Mouse (Mus musculus) lung, embryonic 16.5 days (tissue): ENCODE results near the gene Ace3. TPM values are rescaled to one million over a fixed set of nuclear protein-coding genes. Genes with fewer than 3 reads are reported as not detected.

Experiments
- ATAC-seq: fragments of 200-750 bp; cut with Nextera tagmentation; 2 replicates; pipeline ENCODE4 v1.8.0; 2017; ENCODE audit warnings: low read depth, mild to moderate bottlenecking, moderate library complexity
- H3K27ac ChIP-seq: fragments of 300-500 bp; sonication (generic); 2 replicates; pipeline ENCODE4 v1.5.1; 2014; ENCODE audit warnings: mild to moderate bottlenecking, control low read depth, low read length
- H3K27me3 ChIP-seq: fragments of 300-500 bp; sonication (generic); 2 replicates; pipeline ENCODE4 v1.6.1; 2014; ENCODE audit warnings: low read depth, low read length, mixed read lengths; ENCODE audit not compliant: control insufficient read depth, insufficient read depth
- H3K36me3 ChIP-seq: fragments of 300-500 bp; sonication (generic); 2 replicates; pipeline ENCODE4 v1.6.1; 2014; ENCODE audit warnings: low read length; ENCODE audit not compliant: control insufficient read depth, insufficient read depth
- H3K4me1 ChIP-seq: fragments of 300-500 bp; sonication (generic); replicated peaks from 2 replicates; pipeline ENCODE4 v1.6.1; 2014; ENCODE audit warnings: low read length, mixed read lengths; ENCODE audit not compliant: control insufficient read depth, insufficient read depth
- H3K4me2 ChIP-seq: fragments of 300-500 bp; sonication (generic); 2 replicates; pipeline ENCODE4 v1.6.1; 2014; ENCODE audit warnings: low read depth, low read length, control low read depth
- H3K4me3 ChIP-seq: fragments of 300-500 bp; sonication (generic); 2 replicates; pipeline ENCODE4 v1.5.1; 2014; ENCODE audit warnings: mild to moderate bottlenecking, low read length, control low read depth
- H3K9ac ChIP-seq: fragments of 300-500 bp; sonication (generic); 2 replicates; pipeline ENCODE4 v1.6.1; 2014; ENCODE audit warnings: low read length, control low read depth
- H3K9me3 ChIP-seq: fragments of 300-500 bp; sonication (generic); 2 replicates; pipeline ENCODE4 v1.6.1; 2016; ENCODE audit warnings: low read length; ENCODE audit not compliant: control insufficient read depth
- WGBS: fragments of 180-500 bp; shearing (Covaris S2); extraction: QIAGEN DNeasy Blood & Tissue Kit; methylation state at CpG from one replicate; pipeline ENCODE4 v1.1.7; 2014; 5-methylcytosine and 5-hydroxymethylcytosine counted together
- polyA plus RNA-seq: library from polyadenylated mRNA; unstranded; fragments of >200 nt; fragmentation: Nextera tagmentation; extraction: Ambion mirVana; gene quantifications from 2 replicates; pipeline ENCODE4 v1.2.1, GENCODE M21; 2015

The Ace3 gene
- polyA plus RNA-seq, 1 experiment from 2014 or later: 0.45 TPM

DNA sequence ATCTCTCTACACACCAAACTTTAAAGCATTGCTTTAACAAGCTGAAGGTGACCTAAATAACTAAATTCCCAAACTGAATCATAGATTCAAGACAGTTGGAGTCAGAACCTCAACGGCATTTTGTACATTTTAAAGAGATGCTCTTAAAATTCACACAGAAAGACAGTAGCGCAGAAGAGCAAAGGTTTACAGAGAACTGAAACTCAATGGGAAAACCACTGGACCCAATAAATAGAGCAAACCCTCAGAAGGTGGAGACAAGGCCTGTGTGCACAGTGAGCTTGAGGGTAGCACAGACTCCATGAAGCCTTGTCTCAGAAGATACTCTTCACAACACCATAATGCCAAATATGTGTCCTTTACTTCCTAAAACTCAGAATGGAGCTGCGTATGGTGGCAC lies 51.3 kb downstream of the Ace3 start:
- H3K4me2 ChIP-seq: no peak overlapping the region

DNA sequence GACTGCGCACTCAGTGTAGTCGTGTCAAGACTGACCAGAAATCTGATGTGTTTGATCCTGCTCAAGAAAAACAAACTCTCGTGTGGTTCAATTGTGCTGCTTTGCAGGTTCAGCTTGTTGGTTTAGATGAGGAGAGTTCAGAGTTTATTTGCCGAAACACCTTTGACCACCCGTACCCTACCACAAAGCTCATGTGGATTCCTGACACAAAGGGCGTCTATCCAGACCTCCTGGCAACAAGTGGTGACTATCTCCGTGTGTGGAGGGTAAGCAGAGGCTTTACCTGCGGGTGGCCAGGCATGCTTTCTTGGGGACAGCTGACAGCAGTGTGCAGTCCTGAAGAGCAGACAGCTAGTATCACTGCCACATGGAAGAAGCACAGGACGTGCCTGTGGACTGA lies 52.1 kb downstream of the Ace3 start:
- Histone ChIP-seq H3K9me3 (no peaks in the 10 kb centered on the region), H3K27ac (no peak overlapping the region), H3K9ac (no peak overlapping the region), H3K4me2 (no peak overlapping the region), H3K27me3 (no peaks in the 10 kb centered on the region), H3K4me3 (no peak overlapping the region), H3K36me3 (peaks cover 24% of the 10 kb centered on the region), H3K4me1 (no peaks in the 10 kb centered on the region)
- no peak for ATAC-seq
- 71% methylated on average over 9 of the region's 9 CpGs for WGBS

More for the DNA sequence above, 51.3 kb downstream of the Ace3 start:
- peaks cover 19% of the 10 kb centered on the region for H3K36me3 ChIP-seq
- no peak overlapping the region for H3K27ac ChIP-seq
- no peaks in the 10 kb centered on the region for H3K27me3 ChIP-seq
- ATAC-seq: no peak
- no peak overlapping the region for H3K4me3 ChIP-seq
- H3K9ac ChIP-seq: no peak overlapping the region
- H3K9me3 ChIP-seq: no peaks in the 10 kb centered on the region
- WGBS: 89% methylated on average over 3 of the region's 3 CpGs
- no peaks in the 10 kb centered on the region for H3K4me1 ChIP-seq

- Histone ChIP-seq H3K4me1 (no peaks in the 10 kb centered on the region), H3K9me3 (no peaks in the 10 kb centered on the region), H3K27ac (no peak overlapping the region), H3K9ac (no peak overlapping the region), H3K36me3 (peaks cover 53% of the 10 kb centered on the region), H3K4me3 (no peak overlapping the region), H3K27me3 (no peaks in the 10 kb centered on the region), H3K4me2 (no peak overlapping the region)
- WGBS: 80% methylated on average over 2 of the region's 2 CpGs
- no peak for ATAC-seq
These were observed 59.4 kb downstream of the Ace3 start for GRCm38 (mm10) chr11:106053921-106054320.

- H3K27me3 ChIP-seq: no peaks in the 10 kb centered on the region
- no peak overlapping the region for H3K4me3 ChIP-seq
- no peak overlapping the region for H3K4me2 ChIP-seq
- H3K36me3 ChIP-seq: peaks cover 53% of the 10 kb centered on the region
- H3K4me1 ChIP-seq: no peaks in the 10 kb centered on the region
- H3K9ac ChIP-seq: no peak overlapping the region
- H3K27ac ChIP-seq: no peak overlapping the region
- H3K9me3 ChIP-seq: no peaks in the 10 kb centered on the region
- 91% methylated on average over 8 of the region's 8 CpGs for WGBS
- no peak for ATAC-seq
These were observed 60.1 kb downstream of the Ace3 start for GRCm38 (mm10) chr11:106054600-106054999.

Other genes with a start within 250 kb of the Ace3 start
- 41.9 and 44.6 TPM in 2 replicates for gene Cyb561, start 41.3 kb upstream of the Ace3 start, polyA plus RNA-seq
- 16.2 and 17.9 TPM in 2 replicates for gene Ace, start 26.7 kb upstream of the Ace3 start, polyA plus RNA-seq
- gene Kcnh6, start 13.4 kb downstream of the Ace3 start, polyA plus RNA-seq: 0.23 and 0.34 TPM in 2 replicates
- gene Dcaf7, start 42.2 kb downstream of the Ace3 start, polyA plus RNA-seq: 58.8 and 63.4 TPM in 2 replicates
- 8.6 and 10.4 TPM in 2 replicates for gene Taco1, start 71.4 kb downstream of the Ace3 start, polyA plus RNA-seq
- 13.9 and 15.8 TPM in 2 replicates for gene Map3k3, start 89.9 kb downstream of the Ace3 start, polyA plus RNA-seq
- gene Gm10840, start 166.2 kb downstream of the Ace3 start, polyA plus RNA-seq: not detected in 2 replicates
- gene Limd2, start 166.2 kb downstream of the Ace3 start, polyA plus RNA-seq: 218 and 247 TPM in 2 replicates
- 22.7 and 24.2 TPM in 2 replicates for gene Strada, start 207.5 kb downstream of the Ace3 start, polyA plus RNA-seq
- gene Ccdc47, start 221.7 kb downstream of the Ace3 start, polyA plus RNA-seq: 91.9 and 96.3 TPM in 2 replicates
- 70.2 and 72.9 TPM in 2 replicates for gene Ddx42, start 222.3 kb downstream of the Ace3 start, polyA plus RNA-seq